Mouse (Mus musculus) embryonic facial prominence, embryonic 15.5 days (tissue): ENCODE data around the gene Fndc8. TPM values are rescaled to one million over a fixed set of nuclear protein-coding genes. Genes with fewer than 3 reads are reported as not detected.
A peak's percentile ranks its signal among the peaks of the same experiment; 100 is the strongest.

ENCODE experiments used
- ATAC-seq: fragments of 200-750 bp; cut with Nextera tagmentation; 2 replicates; pipeline ENCODE4 v1.8.0; 2017; ENCODE audit warnings: low read depth, moderate TSS enrichment; ENCODE audit not compliant: insufficient number of reproducible peaks, low FRiP score, low TSS enrichment
- H3K27ac ChIP-seq: fragments of 300-500 bp; sonication (generic); replicated peaks from 2 replicates; pipeline ENCODE4 v1.5.1; 2015; ENCODE audit warnings: mild to moderate bottlenecking, inconsistent platforms
- H3K27me3 ChIP-seq: fragments of 300-500 bp; sonication (generic); 2 replicates; pipeline ENCODE4 v1.6.1; 2015; ENCODE audit warnings: inconsistent platforms
- H3K36me3 ChIP-seq: fragments of 300-500 bp; sonication (generic); 2 replicates; pipeline ENCODE4 v1.6.1; 2015; ENCODE audit warnings: mild to moderate bottlenecking, inconsistent platforms
- H3K4me1 ChIP-seq: fragments of 300-500 bp; sonication (generic); 2 replicates; pipeline ENCODE4 v1.6.1; 2015; ENCODE audit warnings: inconsistent platforms
- H3K4me2 ChIP-seq: fragments of 300-500 bp; sonication (generic); replicated peaks from 2 replicates; pipeline ENCODE4 v1.6.1; 2015; ENCODE audit warnings: mild to moderate bottlenecking, inconsistent platforms
- H3K4me3 ChIP-seq: fragments of 300-500 bp; sonication (generic); replicated peaks from 2 replicates; pipeline ENCODE4 v1.5.1; 2015; ENCODE audit warnings: mild to moderate bottlenecking, inconsistent platforms
- H3K9ac ChIP-seq: fragments of 300-500 bp; sonication (generic); 2 replicates; pipeline ENCODE4 v1.6.1; 2015; ENCODE audit warnings: inconsistent platforms
- H3K9me3 ChIP-seq: fragments of 300-500 bp; sonication (generic); replicated peaks from 2 replicates; pipeline ENCODE4 v1.6.1; 2016; ENCODE audit warnings: inconsistent platforms
- WGBS: fragments of 180-500 bp; shearing (Covaris S2); methylation state at CpG from one replicate; pipeline ENCODE4 v1.1.7; 2015; 5-methylcytosine and 5-hydroxymethylcytosine counted together
- polyA plus RNA-seq: library from polyadenylated mRNA; unstranded; fragments of >200 nt; fragmentation: Nextera tagmentation; extraction: Ambion mirVana; gene quantifications from 2 replicates; pipeline ENCODE4 v1.2.1, GENCODE M21; 2015

Gene Fndc8
- 0.39 and 0.51 TPM in 2 replicates for polyA plus RNA-seq

DNA sequence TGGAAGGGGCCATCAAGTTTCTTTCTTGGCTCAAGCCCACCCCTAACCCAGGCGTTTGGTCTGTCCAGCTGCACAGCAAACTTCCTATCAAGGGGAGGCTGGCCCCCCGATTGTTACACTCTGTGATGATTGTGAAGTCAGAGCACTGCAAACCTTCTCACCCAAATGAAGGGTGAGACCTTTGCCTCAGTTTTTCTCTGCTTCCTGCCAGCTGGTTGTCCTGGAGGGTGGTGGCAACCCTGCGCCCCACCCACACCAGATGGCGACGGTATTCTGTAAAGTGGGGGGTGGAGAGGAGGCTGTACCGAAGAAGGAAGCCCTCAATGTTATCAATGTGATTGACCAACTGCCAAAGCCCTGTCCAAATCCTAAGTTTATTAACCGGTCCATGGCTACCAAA is at the start of gene Fndc8:
TSS of gene Fndc8 (plus strand) at position 189 of the 400 bp plus-strand sequence.
- WGBS = 61% methylated on average over 7 of the region's 7 CpGs
- Histone ChIP-seq H3K9ac (no peak within 1 kb of the TSS), H3K4me3 (no peak within 1 kb of the TSS), H3K4me1 (peaks cover 19% of the 10 kb centered on the region), H3K27me3 (peaks cover 6% of the 10 kb centered on the region), H3K27ac (no peak within 1 kb of the TSS), H3K4me2 (no peak within 1 kb of the TSS), H3K36me3 (no peaks in the 10 kb centered on the region), H3K9me3 (no peaks in the 10 kb centered on the region)
- ATAC-seq = no peak

GRCm38 (mm10) chr11:82844771-82845414 is 47.0 kb upstream of the Fndc8 start:
- H3K4me1 ChIP-seq = peaks cover 5% of the 10 kb centered on the region; the same call in 1 of the 2 replicates
- H3K27me3 ChIP-seq = no peaks in the 10 kb centered on the region
- peak overlapping the region; percentile 28; the same call in 1 of the 2 replicates for H3K27ac ChIP-seq
- no peak overlapping the region for H3K4me2 ChIP-seq
- no peak overlapping the region for H3K9ac ChIP-seq
- H3K9me3 ChIP-seq = no peaks in the 10 kb centered on the region
- WGBS = 60% methylated on average over 11 of the region's 11 CpGs
- H3K4me3 ChIP-seq = no peak overlapping the region
- no peaks in the 10 kb centered on the region for H3K36me3 ChIP-seq
- ATAC-seq = no peak

DNA sequence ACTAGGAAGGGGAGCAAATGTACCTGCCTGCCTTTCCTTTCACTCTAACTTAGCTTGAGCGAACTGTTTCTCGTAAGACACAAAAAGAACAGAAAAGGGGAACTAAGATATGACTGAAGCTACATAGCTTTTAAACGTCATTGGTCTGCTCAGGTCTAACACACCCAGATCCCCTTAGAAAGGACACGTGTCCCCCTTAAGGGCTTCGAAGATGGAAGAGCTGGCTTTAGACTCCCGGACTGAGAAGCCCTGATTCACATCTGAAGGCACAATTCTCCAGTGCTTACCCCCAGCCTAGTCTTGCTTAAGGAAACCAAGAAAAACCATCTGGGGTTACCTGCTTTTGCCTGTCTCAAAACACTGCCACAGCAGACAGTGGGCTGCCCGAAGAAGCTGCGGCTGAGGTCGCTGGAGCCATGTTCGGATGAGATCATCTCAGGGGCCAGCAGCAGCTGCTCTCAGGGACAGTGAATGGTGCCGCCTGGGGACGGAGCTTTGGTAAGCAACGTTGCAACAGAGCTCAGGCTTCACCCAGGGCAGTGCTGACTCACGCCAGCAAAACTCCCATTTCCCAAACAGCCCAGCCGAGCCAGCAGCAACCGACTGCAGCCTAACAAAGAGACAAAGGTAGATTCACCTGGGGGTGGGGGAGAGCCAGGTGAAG is 46.4 kb upstream of the Fndc8 start:
- peak; percentile 71 for ATAC-seq
- Histone ChIP-seq H3K9me3 (no peaks in the 10 kb centered on the region), H3K36me3 (no peaks in the 10 kb centered on the region), H3K4me1 (peaks cover 5% of the 10 kb centered on the region; the same call in 1 of the 2 replicates), H3K27ac (peak overlapping the region; percentile 28), H3K9ac (no peak overlapping the region), H3K4me2 (peak overlapping the region; percentile 34), H3K27me3 (no peaks in the 10 kb centered on the region), H3K4me3 (peak overlapping the region; percentile 8; the same call in 1 of the 2 replicates)
- 22% methylated on average over 16 of the region's 16 CpGs for WGBS

- no peak; the same call in 1 of the 2 replicates for ATAC-seq
- H3K4me1 ChIP-seq = peaks cover 5% of the 10 kb centered on the region; the same call in 1 of the 2 replicates
- peak overlapping the region; percentile 8; the same call in 1 of the 2 replicates for H3K4me3 ChIP-seq
- H3K4me2 ChIP-seq = peak overlapping the region; percentile 34
- H3K9ac ChIP-seq = no peak overlapping the region
- no peaks in the 10 kb centered on the region for H3K27me3 ChIP-seq
- peak overlapping the region; percentile 28; the same call in 1 of the 2 replicates for H3K27ac ChIP-seq
- 20% methylated on average over 4 of the region's 4 CpGs for WGBS
- H3K9me3 ChIP-seq = no peaks in the 10 kb centered on the region
- no peaks in the 10 kb centered on the region for H3K36me3 ChIP-seq
These were observed 45.9 kb upstream of the Fndc8 start for GRCm38 (mm10) chr11:82846079-82846436.

DNA sequence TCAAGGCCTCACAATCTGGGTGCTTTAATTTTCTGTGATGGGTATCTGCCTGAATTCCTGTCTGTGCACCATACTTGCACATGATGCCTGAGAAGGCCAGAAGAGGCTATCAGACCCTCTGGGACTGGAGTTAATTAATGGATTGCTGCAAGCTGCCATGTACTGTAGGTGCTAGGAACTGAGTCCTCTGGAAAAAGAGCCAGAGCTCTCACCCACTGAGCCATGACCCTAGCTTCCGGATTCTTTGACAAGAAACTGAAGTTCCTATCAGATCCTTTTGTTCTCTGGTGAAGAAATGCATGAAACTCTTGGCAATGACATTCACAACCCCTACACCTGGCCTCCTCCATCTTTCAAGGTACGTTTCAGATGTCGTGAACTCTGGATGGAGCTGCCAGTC is 45.0 kb upstream of the Fndc8 start:
- peaks cover 5% of the 10 kb centered on the region; the same call in 1 of the 2 replicates for H3K4me1 ChIP-seq
- H3K27me3 ChIP-seq = no peaks in the 10 kb centered on the region
- no peaks in the 10 kb centered on the region for H3K36me3 ChIP-seq
- no peak overlapping the region for H3K9ac ChIP-seq
- H3K27ac ChIP-seq = no peak overlapping the region
- no peak overlapping the region for H3K4me3 ChIP-seq
- no peak overlapping the region for H3K4me2 ChIP-seq
- WGBS = 78% methylated on average over 3 of the region's 3 CpGs
- no peak for ATAC-seq
- no peaks in the 10 kb centered on the region for H3K9me3 ChIP-seq

DNA sequence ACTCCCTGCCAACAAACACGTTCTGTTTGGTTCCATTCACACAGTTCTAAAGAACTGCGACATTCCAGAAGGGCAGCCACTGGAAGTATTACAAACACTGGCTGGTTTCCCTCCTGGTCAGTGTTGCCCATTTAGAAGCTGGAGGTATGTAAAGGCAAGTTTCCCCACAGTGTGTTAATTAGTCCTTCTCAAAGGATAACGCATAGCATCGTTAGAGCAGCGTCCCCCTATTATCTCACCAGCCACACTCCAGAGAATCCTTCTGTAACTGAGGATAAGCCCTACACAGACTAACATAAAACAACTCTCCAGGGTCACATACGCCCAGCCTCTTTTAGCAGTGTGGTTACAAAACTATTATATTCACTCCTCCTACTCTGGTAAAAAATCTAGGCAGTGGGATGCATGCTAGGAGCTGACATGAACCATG is 44.3 kb upstream of the Fndc8 start:
- Histone ChIP-seq H3K4me1 (peaks cover 5% of the 10 kb centered on the region; the same call in 1 of the 2 replicates), H3K4me3 (no peak overlapping the region), H3K27me3 (no peaks in the 10 kb centered on the region), H3K36me3 (no peaks in the 10 kb centered on the region), H3K9ac (no peak overlapping the region), H3K27ac (no peak overlapping the region), H3K9me3 (no peaks in the 10 kb centered on the region), H3K4me2 (no peak overlapping the region)
- 43% methylated on average over 6 of the region's 6 CpGs for WGBS
- ATAC-seq = no peak

GRCm38 (mm10) chr11:82850259-82850658 is 41.7 kb upstream of the Fndc8 start:
- WGBS = 47% methylated on average over 5 of the region's 5 CpGs
- H3K9me3 ChIP-seq = no peaks in the 10 kb centered on the region
- no peak overlapping the region for H3K4me2 ChIP-seq
- H3K9ac ChIP-seq = no peak overlapping the region
- no peaks in the 10 kb centered on the region for H3K36me3 ChIP-seq
- no peak overlapping the region for H3K27ac ChIP-seq
- no peaks in the 10 kb centered on the region for H3K27me3 ChIP-seq
- no peak for ATAC-seq
- no peak overlapping the region for H3K4me3 ChIP-seq
- H3K4me1 ChIP-seq = peaks cover 5% of the 10 kb centered on the region; the same call in 1 of the 2 replicates

DNA sequence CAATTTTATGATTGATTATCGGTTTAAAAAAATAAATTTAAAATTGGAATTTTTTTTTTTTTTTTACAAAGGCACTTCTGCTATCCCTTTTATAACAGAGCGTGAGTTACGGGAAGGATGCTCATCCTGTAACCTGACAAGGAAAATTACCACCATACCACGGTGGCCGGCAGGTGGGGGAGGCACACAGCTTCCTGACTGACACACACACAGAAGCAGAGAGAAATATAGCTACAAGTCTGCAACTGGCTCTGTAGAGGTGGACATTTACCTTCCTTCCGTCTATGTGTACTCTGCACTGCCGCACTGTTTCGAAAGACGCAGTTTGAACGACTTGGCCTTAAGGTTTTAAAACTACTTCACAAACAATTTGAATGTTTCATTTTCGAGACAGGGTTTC is 39.8 kb upstream of the Fndc8 start:
- Histone ChIP-seq H3K4me3 (no peak overlapping the region), H3K36me3 (no peaks in the 10 kb centered on the region), H3K9ac (no peak overlapping the region), H3K9me3 (no peaks in the 10 kb centered on the region), H3K27me3 (no peaks in the 10 kb centered on the region), H3K27ac (no peak overlapping the region), H3K4me2 (no peak overlapping the region), H3K4me1 (no peaks in the 10 kb centered on the region)
- no peak for ATAC-seq
- WGBS = 81% methylated on average over 11 of the region's 11 CpGs

- ATAC-seq = no peak
- 84% methylated on average over 10 of the region's 10 CpGs for WGBS
- Histone ChIP-seq H3K27me3 (no peaks in the 10 kb centered on the region), H3K9ac (no peak overlapping the region), H3K36me3 (no peaks in the 10 kb centered on the region), H3K4me1 (no peaks in the 10 kb centered on the region), H3K27ac (no peak overlapping the region), H3K4me3 (no peak overlapping the region), H3K4me2 (no peak overlapping the region), H3K9me3 (no peaks in the 10 kb centered on the region)
These were observed 39.4 kb upstream of the Fndc8 start for GRCm38 (mm10) chr11:82852540-82852939.

- Histone ChIP-seq H3K4me3 (no peak overlapping the region), H3K9ac (no peak overlapping the region)
These were observed 39.0 kb upstream of the Fndc8 start for GRCm38 (mm10) chr11:82852958-82853357.

GRCm38 (mm10) chr11:82854111-82854510 is 37.8 kb upstream of the Fndc8 start:
- no peak overlapping the region for H3K4me2 ChIP-seq
- H3K9ac ChIP-seq = no peak overlapping the region
- no peaks in the 10 kb centered on the region for H3K36me3 ChIP-seq
- H3K4me3 ChIP-seq = no peak overlapping the region
- ATAC-seq = no peak
- no peaks in the 10 kb centered on the region for H3K9me3 ChIP-seq
- no peaks in the 10 kb centered on the region for H3K4me1 ChIP-seq
- 71% methylated on average over 6 of the region's 6 CpGs for WGBS
- H3K27me3 ChIP-seq = no peaks in the 10 kb centered on the region
- H3K27ac ChIP-seq = no peak overlapping the region

More at GRCm38 (mm10) chr11:82852958-82853357, 39.0 kb upstream of the Fndc8 start:
- no peak for ATAC-seq
- 84% methylated on average over 7 of the region's 7 CpGs for WGBS
- Histone ChIP-seq H3K9me3 (no peaks in the 10 kb centered on the region), H3K4me1 (no peaks in the 10 kb centered on the region), H3K27ac (no peak overlapping the region), H3K36me3 (no peaks in the 10 kb centered on the region), H3K4me2 (no peak overlapping the region), H3K27me3 (no peaks in the 10 kb centered on the region)
